Mouse (Mus musculus): Measurements from ENCODE around the gene Sult2a4. TPM values are rescaled to one million over a fixed set of nuclear protein-coding genes. Genes with fewer than 3 reads are reported as not detected.

The Sult2a4 gene
- polyA plus RNA-seq (2017; shearing (Covaris generic)) = not detected

GRCm38 (mm10) chr7:13989507-13989906 lies at the start of gene Sult2a4:
Gene Sult2a4, minus strand, starts transcription at chr7:13989607.

Other genes with a start within 250 kb of the Sult2a4 start
- not detected for gene Sult2a1, start 152.2 kb downstream of the Sult2a4 start, polyA plus RNA-seq (2017; shearing (Covaris generic))
- not detected for gene Sult2a3, start 133.4 kb upstream of the Sult2a4 start, polyA plus RNA-seq (2017; shearing (Covaris generic))